Mouse (Mus musculus) G1E (cell line): ENCODE data around the gene Grem2.

ENCODE experiments used
- CTCF ChIP-seq: IDR thresholded peaks from 2 replicates; pipeline ENCODE4 v1.5.1; 2012; ENCODE audit warnings: low read depth, low read length, inconsistent platforms, mixed read lengths
- GATA1 ChIP-seq: IDR thresholded peaks from 2 replicates; pipeline ENCODE4 v1.6.1; 2012; ENCODE audit warnings: borderline replicate concordance, low read length, inconsistent platforms, mixed read lengths
- TAL1 ChIP-seq: conservative IDR thresholded peaks from 2 replicates; pipeline ENCODE4 v1.6.1; 2012; ENCODE audit warnings: low read depth, low read length, inconsistent platforms, mixed read lengths

GRCm38 (mm10) chr1:174892471-174892870, 29.1 kb downstream of the Grem2 start:
- TF ChIP-seq CTCF (no peak), TAL1 (no peak), GATA1 (no peak)
